Mouse (Mus musculus): Measurements from ENCODE around the gene Prickle1.

- no peak for TF ChIP-seq CTCF (IDR thresholded peaks at IDR 0.05; ENCODE audit: insufficient read depth, low read length)
- TF ChIP-seq POLR2A (IDR thresholded peaks at IDR 0.05; ENCODE audit: borderline replicate concordance, extremely low read depth, low read depth, low read length) = no peak
Observed at GRCm38 (mm10) chr15:93576361-93576760, 19.3 kb downstream of the Prickle1 start.

Data from lung, adult 2 months (tissue).